Mouse (Mus musculus) layer of hippocampus, adult 8-10 months (tissue): ENCODE measurements around the gene Tmed1. TPM values are rescaled to one million over a fixed set of nuclear protein-coding genes. Genes with fewer than 3 reads are reported as not detected.
"Not testable (repeated sequence)": the region's sequence is repeated elsewhere in the genome, so short reads cannot be mapped to it uniquely, and the experiment has no call there.

Experiments
- DNase-seq, 2 experiments: peaks; one replicate each; pipeline ENCODE4 v3.0.0; 2022; ENCODE audit warnings: low spot score in 2 of 2
- total RNA-seq, 4 experiments: library from RNA; stranded (reverse); gene quantifications; 2 replicates each; pipeline ENCODE4 v1.2.4; 2022

The Tmed1 gene
- total RNA-seq, result 10 to 100 TPM; 10.2 to 16.2 (median 13.8) TPM

- peak; percentile 94 to 95 for DNase-seq
Measured at GRCm38 (mm10) chr9:21509772-21510688, at the start of gene Tmed1. Tmed1 (minus strand) TSS chr9:21510252.

GRCm38 (mm10) chr9:21559151-21559550 is 49.1 kb upstream of the Tmed1 start:
- DNase-seq, result no peak

GRCm38 (mm10) chr9:21558366-21558765 is 48.3 kb upstream of the Tmed1 start:
- DNase-seq, result no peak

- DNase-seq, result no peak
Measured at GRCm38 (mm10) chr9:21557556-21557955, 47.5 kb upstream of the Tmed1 start.

GRCm38 (mm10) chr9:21556996-21557395 is 46.9 kb upstream of the Tmed1 start:
- DNase-seq, result no peak

DNA sequence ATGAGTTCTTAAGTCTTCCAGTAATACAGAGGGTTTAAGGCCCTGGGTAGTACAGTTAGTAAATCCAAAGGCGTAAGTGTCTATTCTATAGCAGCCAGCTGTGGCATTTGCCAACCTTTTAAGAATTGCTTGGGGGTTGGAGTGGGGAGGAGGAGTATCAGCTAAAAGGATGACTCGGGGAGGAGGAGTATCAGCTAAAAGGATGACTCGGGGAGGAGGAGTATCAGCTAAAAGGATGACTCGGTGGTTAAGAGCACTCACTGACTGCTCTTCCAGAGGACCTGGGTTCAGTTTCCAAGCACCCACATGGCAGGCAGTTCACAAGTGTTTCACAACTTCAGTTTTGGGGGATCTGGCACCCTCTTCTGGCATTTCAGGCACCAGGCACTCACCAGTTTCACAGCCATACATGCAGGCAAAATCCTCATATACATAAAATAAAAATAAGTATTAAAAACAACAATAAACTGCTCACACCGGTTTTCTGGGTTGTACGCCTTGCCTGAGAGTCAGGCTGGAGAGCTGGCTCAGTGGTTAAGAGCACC is 45.2 kb upstream of the Tmed1 start:
- no peak for DNase-seq

GRCm38 (mm10) chr9:21553607-21554273 is 43.7 kb upstream of the Tmed1 start:
- DNase-seq, result no peak

- DNase-seq, result no peak
Measured at GRCm38 (mm10) chr9:21551049-21551448, 41.0 kb upstream of the Tmed1 start.

DNA sequence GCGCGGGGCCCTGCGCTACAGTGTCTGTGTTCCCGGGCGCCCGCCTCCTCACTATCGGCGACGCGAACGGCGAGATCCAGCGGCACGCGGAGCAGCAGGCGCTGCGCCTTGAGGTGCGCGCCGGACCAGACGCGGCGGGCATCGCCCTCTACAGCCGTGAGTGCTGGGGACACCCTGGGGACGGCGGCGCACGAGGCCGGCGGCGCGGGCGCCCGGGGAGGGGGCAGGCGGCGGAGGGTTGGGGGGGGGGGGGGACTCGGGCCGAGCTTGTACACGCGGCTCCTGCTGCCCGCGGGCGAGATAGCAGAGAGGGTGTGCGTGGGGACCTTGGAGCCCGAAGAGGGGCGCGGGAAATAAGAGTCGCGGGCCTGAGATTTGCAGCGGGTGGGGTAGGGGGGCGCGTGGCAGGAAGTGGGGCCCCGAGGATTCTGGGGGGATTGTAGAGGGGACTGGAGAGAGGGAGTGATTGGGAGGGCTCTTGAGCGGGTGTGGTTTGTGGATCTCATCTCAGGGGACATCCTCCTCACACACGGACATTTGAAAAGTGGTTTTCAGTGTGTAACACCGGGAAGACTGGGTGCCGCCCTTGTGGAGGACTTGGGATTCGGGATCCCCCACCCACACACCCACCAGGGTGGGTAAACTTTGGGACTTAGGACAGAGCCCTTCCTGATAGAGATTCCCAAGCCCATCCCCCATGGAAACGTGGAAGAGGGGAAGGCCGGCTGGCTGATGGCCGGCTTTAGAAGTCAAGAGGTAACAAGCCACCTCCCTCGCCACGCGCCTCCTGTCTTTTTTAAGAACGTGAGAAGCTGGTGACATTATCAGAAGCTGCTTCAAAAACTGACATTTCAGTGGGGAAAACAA is 37.3 kb upstream of the Tmed1 start:
- peak; percentile 41 to 59 for DNase-seq

DNA sequence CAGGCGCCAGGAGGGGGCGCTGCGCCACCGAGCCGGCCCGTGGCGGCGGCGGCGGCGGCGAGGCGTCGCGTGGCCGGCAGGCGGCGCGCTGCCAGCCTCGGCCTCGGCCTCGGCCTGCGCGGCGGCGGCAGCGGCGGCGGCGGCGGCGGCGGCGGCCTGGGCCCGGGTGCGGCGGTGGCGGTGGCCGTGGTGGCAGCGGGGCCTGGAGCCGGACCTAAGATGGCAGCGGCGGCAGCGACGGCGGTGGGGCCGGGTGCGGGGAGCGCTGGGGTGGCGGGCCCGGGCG is 36.7 kb upstream of the Tmed1 start, which contains the start of gene Carm1:
TSS of gene Carm1 (plus strand) at position 106 of the 286 bp plus-strand sequence.
- no peak for DNase-seq

- peak; percentile 98 to 99 for DNase-seq
Measured at GRCm38 (mm10) chr9:21545916-21546788, 36.1 kb upstream of the Tmed1 start.

GRCm38 (mm10) chr9:21545351-21545915 is 35.4 kb upstream of the Tmed1 start:
- DNase-seq, result no peak

GRCm38 (mm10) chr9:21542001-21542400 is 31.9 kb upstream of the Tmed1 start:
- not testable (repeated sequence) for DNase-seq

GRCm38 (mm10) chr9:21539981-21540753 is 30.1 kb upstream of the Tmed1 start:
- no peak for DNase-seq

GRCm38 (mm10) chr9:21537009-21537408 is 27.0 kb upstream of the Tmed1 start:
- DNase-seq, result no peak

DNA sequence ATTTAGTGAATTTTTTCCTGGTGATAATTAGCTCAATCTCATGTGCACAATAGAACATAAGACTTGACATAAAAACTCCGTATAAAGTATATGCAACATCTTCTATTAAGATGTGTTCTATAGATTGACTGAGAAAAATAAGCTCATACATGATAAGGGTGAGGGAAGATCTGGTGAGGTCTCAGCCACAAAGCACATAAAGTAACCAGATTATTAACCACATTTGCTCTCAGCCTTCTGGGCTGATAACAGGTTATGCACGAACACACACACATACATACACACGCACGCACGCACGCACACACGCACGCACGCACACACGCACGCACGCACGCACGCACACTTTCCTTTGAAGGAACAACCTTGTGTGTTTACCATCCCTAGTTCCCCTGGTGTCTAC is 26.4 kb upstream of the Tmed1 start:
- DNase-seq, result no peak

- no peak for DNase-seq
Measured at GRCm38 (mm10) chr9:21527917-21528324, 17.9 kb upstream of the Tmed1 start.

DNA sequence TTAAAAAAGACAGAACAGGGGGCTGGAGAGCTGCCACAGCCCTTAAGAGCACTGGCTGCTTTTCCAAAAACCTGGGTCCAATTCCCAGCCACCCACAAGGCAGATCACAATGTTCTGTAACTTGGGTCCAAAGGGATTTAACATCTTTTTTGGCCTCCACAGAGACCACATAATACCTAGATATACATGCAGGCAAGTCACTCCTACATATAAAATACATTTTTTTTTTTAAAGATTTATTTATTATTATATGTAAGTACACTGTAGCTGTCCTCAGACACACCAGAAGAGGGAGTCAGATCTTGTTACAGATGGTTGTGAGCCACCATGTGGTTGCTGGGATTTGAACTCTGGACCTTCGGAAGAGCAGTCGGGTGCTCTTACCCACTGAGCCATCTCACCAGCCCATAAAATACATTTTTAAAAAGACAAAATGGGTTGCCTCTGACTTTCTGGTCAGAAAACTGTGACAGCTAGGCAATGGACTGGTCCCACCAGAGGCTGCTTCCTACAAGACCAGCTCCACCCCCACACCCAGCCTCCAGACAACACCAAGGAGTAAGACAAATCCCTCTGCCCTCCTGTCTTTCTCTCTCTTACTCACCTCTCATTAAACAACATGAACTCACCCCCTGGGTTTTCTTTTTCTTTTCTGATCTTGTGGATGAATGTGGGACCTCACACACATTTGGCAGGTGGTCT is 17.2 kb upstream of the Tmed1 start:
- DNase-seq, result no peak

GRCm38 (mm10) chr9:21526634-21526944 is 16.5 kb upstream of the Tmed1 start:
- DNase-seq, result no peak
